Mouse (Mus musculus): Measurements from ENCODE around the gene Sdf2. TPM values are rescaled to one million over a fixed set of nuclear protein-coding genes. Genes with fewer than 3 reads are reported as not detected.

Sdf2 gene
- polyA plus RNA-seq, 1 experiment from 2014 or later = 35.8 TPM

- Histone ChIP-seq H3K4me1 (ENCODE audit: insufficient read depth) (no peaks in the 10 kb centered on the region), H3K36me3 (replicated peaks; ENCODE audit: insufficient read depth, low read length) (peaks cover 87% of the 10 kb centered on the region), H3K4me2 (ENCODE audit: low read depth, low read length) (no peak overlapping the region), H3K9me3 (ENCODE audit: low read length) (no peaks in the 10 kb centered on the region), H3K27ac (ENCODE audit: low read depth) (no peak overlapping the region), H3K4me3 (ENCODE audit: low read depth, low read length) (no peak overlapping the region), H3K9ac (replicated peaks) (no peak overlapping the region), H3K27me3 (ENCODE audit: insufficient read depth, low read length) (no peaks in the 10 kb centered on the region)
- TF ChIP-seq EP300 (IDR thresholded peaks at IDR 0.05; ENCODE audit: low read depth) = no peak
- TF ChIP-seq CTCF (IDR thresholded peaks at IDR 0.05; ENCODE audit: low read depth) = no peak
- DNase-seq = no peak
- no peak for ATAC-seq
- WGBS (ENCODE audit: insufficient replicate concordance) = 71% methylated on average over 7 of the region's 7 CpGs
Observed at GRCm38 (mm10) chr11:78210615-78211014, 34.9 kb upstream of the Sdf2 start.

DNA sequence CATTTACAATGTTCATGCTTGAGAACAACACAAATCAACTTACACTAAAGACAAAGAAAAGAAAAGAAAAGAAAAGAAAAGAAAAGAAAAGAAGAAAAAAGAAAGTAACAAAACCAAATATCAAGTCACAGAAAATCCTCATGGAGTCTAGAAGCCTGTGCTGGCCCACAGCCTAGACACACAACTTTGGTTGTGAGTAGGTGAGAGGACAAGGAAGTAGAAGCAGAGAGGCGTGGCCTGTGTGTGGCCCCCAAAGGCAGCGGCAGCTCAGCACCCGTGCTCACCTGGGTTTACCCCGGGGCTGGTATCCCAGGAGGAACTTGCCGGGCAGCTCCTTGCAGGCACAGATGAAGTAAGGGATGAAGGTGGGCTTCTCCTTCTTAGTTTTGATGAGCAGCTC lies 34.0 kb upstream of the Sdf2 start:
- Histone ChIP-seq H3K27me3 (ENCODE audit: insufficient read depth, low read length) (no peaks in the 10 kb centered on the region), H3K27ac (ENCODE audit: low read depth) (no peak overlapping the region), H3K36me3 (replicated peaks; ENCODE audit: insufficient read depth, low read length) (peaks cover 88% of the 10 kb centered on the region), H3K4me2 (ENCODE audit: low read depth, low read length) (no peak overlapping the region), H3K9me3 (ENCODE audit: low read length) (no peaks in the 10 kb centered on the region), H3K4me1 (ENCODE audit: insufficient read depth) (no peaks in the 10 kb centered on the region), H3K9ac (replicated peaks) (no peak overlapping the region), H3K4me3 (ENCODE audit: low read depth, low read length) (no peak overlapping the region)
- TF ChIP-seq CTCF (IDR thresholded peaks at IDR 0.05; ENCODE audit: low read depth) (no peak), EP300 (IDR thresholded peaks at IDR 0.05; ENCODE audit: low read depth) (no peak)
- DNase-seq = no peak
- WGBS (ENCODE audit: insufficient replicate concordance) = 91% methylated on average over 5 of the region's 5 CpGs
- ATAC-seq = no peak

- 61% methylated on average over 14 of the region's 14 CpGs for WGBS (ENCODE audit: insufficient replicate concordance)
- Histone ChIP-seq H3K27me3 (ENCODE audit: insufficient read depth, low read length) (no peaks in the 10 kb centered on the region), H3K4me2 (ENCODE audit: low read depth, low read length) (no peak overlapping the region), H3K9me3 (ENCODE audit: low read length) (no peaks in the 10 kb centered on the region), H3K4me1 (ENCODE audit: insufficient read depth) (no peaks in the 10 kb centered on the region), H3K9ac (replicated peaks) (no peak overlapping the region), H3K4me3 (ENCODE audit: low read depth, low read length) (no peak overlapping the region), H3K27ac (ENCODE audit: low read depth) (peak overlapping the region; percentile 63), H3K36me3 (replicated peaks; ENCODE audit: insufficient read depth, low read length) (peaks cover 87% of the 10 kb centered on the region)
- DNase-seq = peak; percentile 55
- peak; percentile 56 for ATAC-seq
- TF ChIP-seq EP300 (IDR thresholded peaks at IDR 0.05; ENCODE audit: low read depth) (no peak), CTCF (IDR thresholded peaks at IDR 0.05; ENCODE audit: low read depth) (no peak)
Observed at GRCm38 (mm10) chr11:78213086-78213817, 32.3 kb upstream of the Sdf2 start.

- DNase-seq (no peak), ATAC-seq (no peak)
- WGBS (ENCODE audit: insufficient replicate concordance) = 86% methylated on average over 11 of the region's 11 CpGs
- Histone ChIP-seq H3K4me2 (ENCODE audit: low read depth, low read length) (no peak overlapping the region), H3K9ac (replicated peaks) (no peak overlapping the region), H3K27me3 (ENCODE audit: insufficient read depth, low read length) (no peaks in the 10 kb centered on the region), H3K9me3 (ENCODE audit: low read length) (no peaks in the 10 kb centered on the region), H3K4me1 (ENCODE audit: insufficient read depth) (no peaks in the 10 kb centered on the region), H3K4me3 (ENCODE audit: low read depth, low read length) (no peak overlapping the region), H3K27ac (ENCODE audit: low read depth) (no peak overlapping the region), H3K36me3 (replicated peaks; ENCODE audit: insufficient read depth, low read length) (peaks cover 87% of the 10 kb centered on the region)
- TF ChIP-seq EP300 (IDR thresholded peaks at IDR 0.05; ENCODE audit: low read depth) (no peak), CTCF (IDR thresholded peaks at IDR 0.05; ENCODE audit: low read depth) (no peak)
Observed at GRCm38 (mm10) chr11:78215709-78216317, 29.7 kb upstream of the Sdf2 start.

DNA sequence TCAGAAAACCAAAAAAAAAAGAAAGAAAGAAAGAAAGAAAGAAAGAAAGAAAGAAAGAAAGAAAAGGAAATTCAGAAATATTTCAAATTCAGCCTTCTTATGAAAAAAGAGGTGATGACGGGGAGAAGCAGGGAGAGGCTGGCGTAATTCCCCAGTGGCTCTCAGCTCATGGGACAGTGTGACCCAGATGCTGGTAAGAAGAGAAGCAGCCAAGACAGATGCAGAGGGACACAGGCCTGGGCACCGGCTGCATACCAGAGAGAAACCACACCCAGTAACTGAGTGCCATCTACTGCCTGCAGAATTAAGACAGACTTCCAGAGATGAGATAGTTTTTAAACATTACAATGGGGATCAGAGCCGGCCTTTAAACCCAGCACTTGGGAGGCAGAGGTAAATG lies 22.0 kb upstream of the Sdf2 start:
- H3K4me3 ChIP-seq (ENCODE audit: low read depth, low read length) = no peak overlapping the region
- DNase-seq (no peak), ATAC-seq (no peak)
- no peak overlapping the region for H3K9ac ChIP-seq (replicated peaks)
- no peaks in the 10 kb centered on the region for H3K4me1 ChIP-seq (ENCODE audit: insufficient read depth)
- WGBS (ENCODE audit: insufficient replicate concordance) = 89% methylated on average over 4 of the region's 4 CpGs
- no peak for TF ChIP-seq CTCF (IDR thresholded peaks at IDR 0.05; ENCODE audit: low read depth)
- no peak for TF ChIP-seq EP300 (IDR thresholded peaks at IDR 0.05; ENCODE audit: low read depth)
- no peak overlapping the region for H3K4me2 ChIP-seq (ENCODE audit: low read depth, low read length)
- no peak overlapping the region for H3K27ac ChIP-seq (ENCODE audit: low read depth)
- H3K27me3 ChIP-seq (ENCODE audit: insufficient read depth, low read length) = no peaks in the 10 kb centered on the region
- peaks cover 90% of the 10 kb centered on the region for H3K36me3 ChIP-seq (replicated peaks; ENCODE audit: insufficient read depth, low read length)
- no peaks in the 10 kb centered on the region for H3K9me3 ChIP-seq (ENCODE audit: low read length)

GRCm38 (mm10) chr11:78231518-78231917 lies 14.0 kb upstream of the Sdf2 start:
- no peak overlapping the region for H3K9ac ChIP-seq (replicated peaks)
- no peak overlapping the region for H3K4me2 ChIP-seq (ENCODE audit: low read depth, low read length)
- DNase-seq = no peak
- no peaks in the 10 kb centered on the region for H3K4me1 ChIP-seq (ENCODE audit: insufficient read depth)
- WGBS (ENCODE audit: insufficient replicate concordance) = 75% methylated on average over 6 of the region's 6 CpGs
- H3K9me3 ChIP-seq (ENCODE audit: low read length) = no peaks in the 10 kb centered on the region
- no peaks in the 10 kb centered on the region for H3K27me3 ChIP-seq (ENCODE audit: insufficient read depth, low read length)
- H3K36me3 ChIP-seq (replicated peaks; ENCODE audit: insufficient read depth, low read length) = peaks cover 70% of the 10 kb centered on the region
- ATAC-seq = no peak
- no peak overlapping the region for H3K4me3 ChIP-seq (ENCODE audit: low read depth, low read length)
- no peak overlapping the region for H3K27ac ChIP-seq (ENCODE audit: low read depth)
- TF ChIP-seq CTCF (IDR thresholded peaks at IDR 0.05; ENCODE audit: low read depth) = no peak
